8 mouse cellular contexts compared by ENCODE assay signal in the genomic region with DNA sequence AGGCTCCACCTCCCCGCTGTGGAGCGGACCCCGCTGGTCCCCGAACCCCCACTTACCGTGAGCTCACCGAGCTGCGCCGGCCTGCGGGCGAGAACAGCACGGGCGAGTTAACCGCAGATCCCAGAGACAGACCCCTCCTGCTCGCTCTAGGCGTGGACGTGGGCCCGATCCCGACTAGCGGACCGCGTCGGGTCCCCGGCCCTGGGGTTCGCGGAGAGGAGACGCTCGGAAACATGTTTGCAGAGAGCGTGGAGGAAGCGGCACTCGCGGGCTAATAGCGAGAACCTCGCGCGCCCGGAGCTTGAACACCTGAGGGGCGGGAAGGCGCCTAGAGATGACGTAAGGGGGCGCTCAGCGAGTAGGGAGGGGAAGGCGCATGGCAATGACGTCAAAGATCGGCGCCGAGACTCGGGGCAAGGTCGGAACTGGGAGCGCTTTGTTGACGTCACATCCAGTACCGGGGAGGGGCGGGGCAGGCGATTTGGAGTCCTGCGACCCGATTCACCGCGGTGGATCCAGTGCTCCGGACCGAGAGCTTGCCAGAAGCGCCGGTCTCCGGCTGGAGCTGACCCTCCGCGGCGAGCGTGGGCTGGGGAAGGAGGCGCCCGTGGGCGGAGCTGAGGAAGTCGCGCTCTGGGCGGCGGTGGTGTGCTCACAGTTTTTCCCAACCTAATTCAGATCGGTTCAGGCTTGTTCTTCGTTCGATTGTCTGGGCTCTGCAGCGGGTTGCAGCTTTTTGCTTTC. TPM values are rescaled to one million over a fixed set of nuclear protein-coding genes. Genes with fewer than 3 reads are reported as not detected.
DNase-seq lines count a peak whose midpoint lies in the region; ATAC-seq lines count a peak whose summit lies in the region.

A gene (minus strand): TSS at position 324 of the 744 bp plus-strand sequence.

- H3K27ac ChIP-seq in heart, embryonic 14.5 days (replicated peaks in 1 of 2; ENCODE audit: control insufficient read depth in 1 of 2, insufficient read depth in 1 of 2, low read depth in 2 of 2, low read length in 2 of 2): peak within 1 kb of the TSS; percentile 70 to 87
- peak within 1 kb of the TSS; percentile 87 for H3K27ac ChIP-seq in liver, embryonic 13.5 days
- H3K27ac ChIP-seq in stomach, embryonic 16.5 days (ENCODE audit: low read length): peak within 1 kb of the TSS; percentile 94

- peaks cover 2 to 12% of the 10 kb centered on the region in 2 experiments; a peak in 3 of 4 replicates for H3K4me1 ChIP-seq in heart, embryonic 14.5 days (ENCODE audit: control insufficient read depth in 2 of 2, insufficient read depth in 2 of 2, low read length in 2 of 2)
- peaks cover 39% of the 10 kb centered on the region for H3K4me1 ChIP-seq in liver, embryonic 13.5 days (replicated peaks)
- peaks cover 6% of the 10 kb centered on the region for H3K4me1 ChIP-seq in stomach, embryonic 16.5 days (ENCODE audit: control insufficient read depth, insufficient read depth, low read length)

- peak; percentile 98 for DNase-seq in c-Kit-negative CD71-positive TER-119-positive erythroid progenitor cells, embryonic 14.5 days (ENCODE audit: low read depth, low spot score)
- DNase-seq in fibroblast of lung, adult 2 months (ENCODE audit: low read depth): peak; percentile 93
- DNase-seq in kidney, postnatal 14 days: peak; percentile 100
- peak; percentile 93 for DNase-seq in liver, embryonic 13.5 days
- peak; percentile 100 for DNase-seq in neural tube, embryonic 10.5 days (ENCODE audit: extremely low spot score, low spot score)

- H3K27me3 ChIP-seq in heart, embryonic 14.5 days (ENCODE audit: control insufficient read depth, insufficient read depth, low read length): no peaks in the 10 kb centered on the region
- no peaks in the 10 kb centered on the region for H3K27me3 ChIP-seq in liver, embryonic 13.5 days
- H3K27me3 ChIP-seq in stomach, embryonic 16.5 days (ENCODE audit: control insufficient read depth, insufficient read depth, low read length): no peaks in the 10 kb centered on the region

- peak within 1 kb of the TSS; percentile 64 to 82 for H3K4me3 ChIP-seq in heart, embryonic 14.5 days (ENCODE audit: control insufficient read depth in 1 of 2, insufficient read depth in 1 of 2, low read depth in 1 of 2, low read length in 2 of 2)
- H3K4me3 ChIP-seq in liver, embryonic 13.5 days (replicated peaks): peak within 1 kb of the TSS; percentile 93
- peak within 1 kb of the TSS; percentile 100 for H3K4me3 ChIP-seq in stomach, embryonic 16.5 days (replicated peaks; ENCODE audit: low read length)

- peak within 1 kb of the TSS; percentile 92 for H3K4me2 ChIP-seq in heart, embryonic 14.5 days (ENCODE audit: low read length)
- H3K4me2 ChIP-seq in liver, embryonic 13.5 days: peak within 1 kb of the TSS; percentile 82
- peak within 1 kb of the TSS; percentile 87 for H3K4me2 ChIP-seq in stomach, embryonic 16.5 days (ENCODE audit: low read depth, low read length)

- no peaks in the 10 kb centered on the region for H3K9me3 ChIP-seq in heart, embryonic 14.5 days (ENCODE audit: control insufficient read depth, low read length)
- H3K9me3 ChIP-seq in liver, embryonic 13.5 days (replicated peaks): no peaks in the 10 kb centered on the region
- no peaks in the 10 kb centered on the region for H3K9me3 ChIP-seq in stomach, embryonic 16.5 days (replicated peaks; ENCODE audit: control insufficient read depth, low read length)

- under 1% methylated on average over 77 of the region's 77 CpGs for WGBS in heart, embryonic 14.5 days
- under 1% methylated on average over 77 of the region's 77 CpGs for WGBS in liver, embryonic 13.5 days (ENCODE audit: insufficient replicate concordance)
- under 1% methylated on average over 77 of the region's 77 CpGs for WGBS in stomach, embryonic 16.5 days

- peak within 1 kb of the TSS; percentile 93 for H3K9ac ChIP-seq in heart, embryonic 14.5 days (ENCODE audit: low read length)
- H3K9ac ChIP-seq in liver, embryonic 13.5 days: peak within 1 kb of the TSS; percentile 89
- peak within 1 kb of the TSS; percentile 93 for H3K9ac ChIP-seq in stomach, embryonic 16.5 days (ENCODE audit: low read length)

- H3K36me3 ChIP-seq in heart, embryonic 14.5 days (ENCODE audit: control insufficient read depth, insufficient read depth, low read length): peaks cover 45% of the 10 kb centered on the region
- H3K36me3 ChIP-seq in liver, embryonic 13.5 days: peaks cover 78% of the 10 kb centered on the region
- H3K36me3 ChIP-seq in stomach, embryonic 16.5 days (ENCODE audit: control insufficient read depth, insufficient read depth, low read length): no peaks in the 10 kb centered on the region; the same call in 1 of the 2 replicates

- ATAC-seq in CD4-positive, CD25-positive, alpha-beta regulatory T cell, adult 4 months: peak; percentile 87
- ATAC-seq in heart, embryonic 14.5 days (ENCODE audit: insufficient number of reproducible peaks, insufficient read depth, low FRiP score, low read depth): peak; percentile 78
- ATAC-seq in liver, embryonic 13.5 days (ENCODE audit: low read depth): peak; percentile 81
- ATAC-seq in stomach, embryonic 16.5 days (ENCODE audit: insufficient read depth, low FRiP score): peak; percentile 90

RNA-seq across cellular contexts. Expression of the gene that starts here (rescaled TPM):
- 10 to 100 TPM in 1 of 2 experiments, 1 to 10 TPM in 1; 9.0 to 10.2 TPM for polyA plus RNA-seq in CD4-positive, CD25-positive, alpha-beta regulatory T cell, adult 4 months (2017; shearing (Covaris generic))
- polyA plus RNA-seq in heart, embryonic 14.5 days (2014; fragmentation: Nextera tagmentation; extraction: Ambion mirVana): 24.2 and 24.9 TPM in 2 replicates
- 23.4 and 26.9 TPM in 2 replicates for polyA plus RNA-seq in liver, embryonic 13.5 days (2015; fragmentation: Nextera tagmentation; extraction: Ambion mirVana)
- 28.3 and 29.7 TPM in 2 replicates for polyA plus RNA-seq in stomach, embryonic 16.5 days (2015; fragmentation: Nextera tagmentation; extraction: Ambion mirVana)

Comparison
In these comparisons a context has a peak if more than half of its experiments do, and no peak if none do; other contexts are left out.
1. Peak in every context shown above with its lines: DNase-seq, ATAC-seq, H3K4me3 ChIP-seq and H3K27ac ChIP-seq.